Mouse (Mus musculus): Measurements from ENCODE around the gene Clec3b.

DNA sequence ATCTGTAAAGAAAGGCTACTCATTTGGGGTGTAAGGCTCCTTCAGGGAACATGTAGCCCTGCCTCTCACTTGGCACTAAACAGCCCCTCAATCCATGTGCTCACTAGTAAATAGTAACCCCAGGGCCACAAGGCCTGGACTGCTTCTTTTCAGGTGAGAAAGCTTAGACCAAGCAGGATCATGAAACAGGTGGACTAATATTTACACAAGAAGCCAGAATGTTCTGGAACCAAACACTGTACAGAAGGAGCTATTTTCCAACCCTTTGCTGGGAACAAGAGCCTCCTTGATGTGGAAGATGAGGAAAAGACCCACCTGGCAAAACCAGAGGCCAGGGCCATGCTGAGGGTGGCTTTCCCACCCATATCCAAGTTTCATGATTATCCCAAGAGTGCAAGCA is 47.3 kb upstream of the Clec3b start:
- TF ChIP-seq MAFK (IDR thresholded peaks at IDR 0.05; ENCODE audit: insufficient read depth, low read depth, low read length) (no peak), HCFC1 (IDR thresholded peaks at IDR 0.05; ENCODE audit: borderline replicate concordance, insufficient read depth, low read length) (no peak), ZC3H11A (IDR thresholded peaks at IDR 0.05; ENCODE audit: borderline replicate concordance, low read depth, low read length) (no peak), CHD2 (IDR thresholded peaks at IDR 0.05; ENCODE audit: low read depth, low read length) (no peak), ZNF384 (IDR thresholded peaks at IDR 0.05; ENCODE audit: low read depth, low read length) (no peak)
